Mouse (Mus musculus): ENCODE data around the gene Kcnh1.

- TF ChIP-seq CTCF (IDR thresholded peaks at IDR 0.05; ENCODE audit: low read depth, low read length) (no peak), POLR2A (IDR thresholded peaks at IDR 0.05; ENCODE audit: insufficient read depth, low read length) (no peak)
Observed at GRCm38 (mm10) chr1:192450425-192450824, 259.9 kb downstream of the Kcnh1 start.

All from ES-Bruce4 (cell line).